ENCODE assay signal across 15 mouse cellular contexts in the genomic region with DNA sequence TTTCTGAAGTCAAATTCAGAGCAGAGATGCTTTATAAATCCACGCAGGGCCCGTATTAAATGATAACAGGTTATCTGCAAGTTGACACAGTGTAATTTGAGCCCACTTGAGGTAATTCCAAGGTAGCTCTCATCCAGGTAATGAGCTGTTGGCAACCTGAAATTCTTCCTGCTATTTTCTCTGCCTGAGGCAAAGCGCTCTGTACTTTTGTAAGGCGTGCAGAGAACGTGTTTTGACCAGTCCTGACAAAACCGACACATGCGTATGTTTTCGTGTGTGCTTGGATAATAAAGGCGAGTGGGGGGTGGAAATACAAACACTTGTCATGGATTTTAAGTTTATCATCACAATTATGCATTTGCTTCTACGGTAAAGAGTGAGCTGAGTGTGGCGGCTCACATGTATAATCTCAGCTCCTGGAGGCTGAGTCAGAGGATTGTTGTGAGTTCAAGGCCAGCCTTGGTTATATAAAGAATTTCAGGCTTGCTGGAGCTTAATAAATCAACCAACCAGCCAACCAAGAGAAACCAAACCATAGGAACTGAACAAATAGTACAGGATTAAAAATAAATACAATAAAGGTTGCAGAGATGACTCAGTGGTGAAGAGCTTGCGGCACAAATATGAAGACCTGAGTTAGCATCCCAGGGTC.
DNase-seq lines count a peak whose midpoint lies in the region; ATAC-seq lines count a peak whose summit lies in the region.
"Had no signal": no experiment of that assay in that cellular context is flagged by ENCODE, and none has a peak within 500 bp of the region (broad histone marks: within the 10 kb centered on the region; RNA-seq: fewer than 3 reads in every experiment).

No protein-coding gene starts in this region.

- 0 out of 2 replicates have a peak, but pooled peaks have one; percentile 37 for ATAC-seq in embryonic facial prominence, embryonic 13.5 days (ENCODE audit: insufficient number of reproducible peaks, insufficient read depth, low FRiP score, low TSS enrichment, low read depth)
- ATAC-seq: forebrain, embryonic 14.5 days had no signal

- H3K4me3 ChIP-seq in embryonic facial prominence, embryonic 13.5 days: no peak overlapping the region
- H3K4me3 ChIP-seq: heart, embryonic 13.5 days; hindbrain, embryonic 15.5 days had no signal

- H3K4me2 ChIP-seq in embryonic facial prominence, embryonic 13.5 days: no peak overlapping the region
- H3K4me2 ChIP-seq: heart, embryonic 13.5 days; hindbrain, embryonic 15.5 days had no signal

- no peak overlapping the region for H3K9ac ChIP-seq in embryonic facial prominence, embryonic 13.5 days
- H3K9ac ChIP-seq: heart, embryonic 13.5 days; hindbrain, embryonic 15.5 days had no signal

- 0 out of 2 replicates have a peak, but pooled peaks cover 8% of the 10 kb centered on the region for H3K9me3 ChIP-seq in embryonic facial prominence, embryonic 13.5 days
- H3K9me3 ChIP-seq: heart, embryonic 13.5 days; hindbrain, embryonic 15.5 days had no signal

- H3K36me3 ChIP-seq in embryonic facial prominence, embryonic 13.5 days: no peaks in the 10 kb centered on the region
- H3K36me3 ChIP-seq: heart, embryonic 13.5 days; hindbrain, embryonic 15.5 days had no signal

- H3K27ac ChIP-seq in embryonic facial prominence, embryonic 13.5 days: no peak overlapping the region
- H3K27ac ChIP-seq: heart, embryonic 13.5 days; hindbrain, embryonic 15.5 days had no signal

- intact Hi-C loops in gastrocnemius, postnatal 14 days (cut with DNase I; ENCODE audit: low total_unique reads): no loop called here

- no peaks in the 10 kb centered on the region for H3K4me1 ChIP-seq in embryonic facial prominence, embryonic 13.5 days

- 69% methylated on average over 12 of the region's 12 CpGs for WGBS in embryonic facial prominence, embryonic 13.5 days

- peak; percentile 64 for DNase-seq in adrenal gland, adult 2 months
- no peak for DNase-seq in adrenal gland, adult 18-20 months (ENCODE audit: low spot score in 2 of 2)
- peak; percentile 41 for DNase-seq in adrenal gland, postnatal 10 days
- DNase-seq in gonadal fat pad, adult 2 months (ENCODE audit: low read depth): peak; percentile 84
- no peak for DNase-seq in gastrocnemius, postnatal 14 days
- DNase-seq in layer of hippocampus, postnatal 36 days: no peak
- DNase-seq: cerebellum, adult 11-12 months; cerebellum, adult 9-10 months; cerebellum, postnatal 36 days; heart, postnatal 36 days; kidney, adult 2 months had no signal

- no peaks in the 10 kb centered on the region; the same call in 1 of the 2 replicates for H3K27me3 ChIP-seq in embryonic facial prominence, embryonic 13.5 days
- H3K27me3 ChIP-seq: heart, embryonic 13.5 days; hindbrain, embryonic 15.5 days had no signal

Comparison
In these comparisons a context has a peak if more than half of its experiments do, and no peak if none do; other contexts are left out.
1. DNase-seq: peak in adrenal gland, adult 2 months (single experiment), adrenal gland, postnatal 10 days (single experiment) and gonadal fat pad, adult 2 months (single experiment); none in adrenal gland, adult 18-20 months (0 of 2), gastrocnemius, postnatal 14 days (single experiment) and layer of hippocampus, postnatal 36 days (0 of 2).